Mouse (Mus musculus) lung, embryonic 14.5 days (tissue): ENCODE data around the gene Asf1b. TPM values are rescaled to one million over a fixed set of nuclear protein-coding genes. Genes with fewer than 3 reads are reported as not detected.
"Not testable (repeated sequence)": the region's sequence is repeated elsewhere in the genome, so short reads cannot be mapped to it uniquely, and the experiment has no call there.

Experiments
- ATAC-seq: fragments of 200-750 bp; cut with Nextera tagmentation; 2 replicates; pipeline ENCODE4 v1.8.0; 2017; ENCODE audit warnings: mild to moderate bottlenecking, moderate TSS enrichment, moderate library complexity; ENCODE audit not compliant: insufficient read depth
- DNase-seq: peaks from one replicate; pipeline ENCODE4 v3.0.0-alpha.2; 2015
- H3K27ac ChIP-seq: fragments of 300-500 bp; sonication (generic); 2 replicates; pipeline ENCODE4 v1.5.1; 2014; ENCODE audit warnings: low read depth, mild to moderate bottlenecking, moderate library complexity
- H3K27me3 ChIP-seq: fragments of 300-500 bp; sonication (generic); 2 replicates; pipeline ENCODE4 v1.6.1; 2014; ENCODE audit warnings: low read length, control low read depth; ENCODE audit not compliant: insufficient read depth
- H3K36me3 ChIP-seq: fragments of 300-500 bp; sonication (generic); 2 replicates; pipeline ENCODE4 v1.6.1; 2014; ENCODE audit warnings: control low read depth; ENCODE audit not compliant: insufficient read depth
- H3K4me1 ChIP-seq: fragments of 300-500 bp; sonication (generic); 2 replicates; pipeline ENCODE4 v1.6.1; 2014; ENCODE audit warnings: antibody characterized with exemption, control low read depth; ENCODE audit not compliant: insufficient read depth
- H3K4me2 ChIP-seq: fragments of 300-500 bp; sonication (generic); 2 replicates; pipeline ENCODE4 v1.6.1; 2014; ENCODE audit warnings: mild to moderate bottlenecking
- H3K4me3 ChIP-seq: fragments of 300-500 bp; sonication (generic); 2 replicates; pipeline ENCODE4 v1.5.1; 2014; ENCODE audit warnings: low read depth, low read length
- H3K9ac ChIP-seq: fragments of 300-500 bp; sonication (generic); 2 replicates; pipeline ENCODE4 v1.6.1; 2014
- H3K9me3 ChIP-seq: fragments of 300-500 bp; sonication (generic); 2 replicates; pipeline ENCODE4 v1.6.1; 2016; ENCODE audit warnings: low read depth, low read length, control low read depth
- CTCF ChIP-seq: IDR thresholded peaks from 2 replicates; pipeline ENCODE4 v1.5.1; 2016; ENCODE audit warnings: antibody characterized with exemption, low read depth
- WGBS: fragments of 180-500 bp; shearing (Covaris S2); extraction: QIAGEN DNeasy Blood & Tissue Kit; methylation state at CpG from one replicate; pipeline ENCODE4 v1.1.7; 2014; 5-methylcytosine and 5-hydroxymethylcytosine counted together
- polyA plus RNA-seq: library from polyadenylated mRNA; unstranded; fragments of >200 nt; fragmentation: Nextera tagmentation; extraction: Ambion mirVana; gene quantifications from 2 replicates; pipeline ENCODE4 v1.2.1, GENCODE M21; 2014

The Asf1b gene
- polyA plus RNA-seq, 1 experiment from 2014 or later: 88.9 TPM

DNA sequence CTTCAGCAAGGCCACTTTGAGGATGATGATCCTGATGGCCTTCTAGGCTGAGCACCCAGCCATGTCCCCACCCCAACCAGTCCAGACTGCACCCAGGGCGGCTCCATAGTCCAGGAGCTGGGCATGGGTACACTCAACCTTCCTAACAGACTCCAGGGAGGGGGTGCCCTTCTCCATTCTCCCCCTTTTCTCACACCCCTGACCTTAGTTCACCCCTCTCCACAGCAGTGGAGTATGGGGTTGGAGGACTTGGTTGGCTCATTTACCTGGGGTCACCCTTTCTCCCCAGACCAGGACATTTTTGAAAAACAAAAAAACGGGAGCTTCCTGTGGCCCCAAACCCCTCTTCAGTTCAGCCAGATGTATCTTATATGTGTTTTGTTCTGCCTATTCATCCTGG lies 44.5 kb downstream of the Asf1b start:
- no peak overlapping the region; the same call in 1 of the 2 replicates for H3K9ac ChIP-seq

DNA sequence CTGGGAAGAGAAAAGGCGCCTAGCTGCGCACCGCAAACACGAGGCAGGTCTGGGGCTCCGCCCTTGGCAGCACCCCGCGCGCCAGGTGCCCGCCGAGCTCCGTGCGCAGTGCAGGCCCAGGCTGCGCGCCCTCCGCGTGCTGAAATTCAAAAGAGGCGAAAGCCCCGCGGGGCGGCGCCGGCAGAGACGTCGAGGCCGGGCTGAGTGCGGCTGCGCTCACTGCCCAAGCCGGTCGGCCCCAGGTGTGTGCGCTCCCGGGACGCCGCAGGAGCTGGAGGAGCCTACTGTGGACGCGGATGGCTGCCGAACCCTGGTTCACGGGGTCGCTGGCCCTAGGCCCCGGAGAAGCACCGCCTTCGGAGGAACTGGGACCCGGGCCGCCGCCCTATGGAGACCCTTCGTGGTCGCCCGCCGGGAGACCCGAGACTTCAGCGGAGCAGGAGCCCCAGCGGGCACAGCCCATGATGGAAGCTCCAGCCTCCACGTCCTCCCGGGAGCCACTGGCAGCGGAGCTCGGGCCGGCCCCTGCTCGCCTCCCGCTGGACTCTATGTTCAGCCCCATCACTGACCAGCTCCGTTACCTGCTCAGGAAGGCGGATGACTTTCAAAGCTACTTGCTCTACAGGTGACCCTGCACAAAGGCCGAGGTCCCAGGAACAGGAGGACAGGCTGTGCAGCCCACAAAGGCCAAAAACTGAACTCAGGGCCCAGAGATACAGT lies 46.1 kb downstream of the Asf1b start, which contains the start of gene 1700067K01Rik:
Gene 1700067K01Rik (plus strand): TSS at position 222 of the 720 bp plus-strand sequence.
- Histone ChIP-seq H3K36me3 (peaks cover 34% of the 10 kb centered on the region), H3K4me3 (0 out of 2 replicates have a peak within 1 kb of the TSS, but pooled peaks have one; percentile 17), H3K4me1 (peaks cover 6% of the 10 kb centered on the region; the same call in 1 of the 2 replicates), H3K9me3 (no peaks in the 10 kb centered on the region), H3K27me3 (0 out of 2 replicates have a peak, but pooled peaks cover 3% of the 10 kb centered on the region), H3K4me2 (peak within 1 kb of the TSS; percentile 35), H3K9ac (no peak within 1 kb of the TSS; the same call in 1 of the 2 replicates), H3K27ac (0 out of 2 replicates have a peak within 1 kb of the TSS, but pooled peaks have one; percentile 24)
- WGBS: 36% methylated on average over 61 of the region's 61 CpGs
- no peak for TF ChIP-seq CTCF
- DNase-seq: peak; percentile 35
- ATAC-seq: no peak

More for the DNA sequence above, 44.5 kb downstream of the Asf1b start:
- Histone ChIP-seq H3K4me2 (peak overlapping the region; percentile 89; the same call in 1 of the 2 replicates), H3K36me3 (peaks cover 39% of the 10 kb centered on the region), H3K4me1 (peaks cover 6% of the 10 kb centered on the region), H3K4me3 (peak overlapping the region; percentile 85), H3K9me3 (no peaks in the 10 kb centered on the region), H3K27me3 (0 out of 2 replicates have a peak, but pooled peaks cover 3% of the 10 kb centered on the region), H3K27ac (no peak overlapping the region)
- WGBS: 84% methylated on average over 2 of the region's 2 CpGs
- no peak for TF ChIP-seq CTCF
- no peak for DNase-seq
- no peak for ATAC-seq

GRCm38 (mm10) chr8:84002957-84003611 lies 47.8 kb downstream of the Asf1b start:
- Histone ChIP-seq H3K27ac (no peak overlapping the region), H3K9me3 (no peaks in the 10 kb centered on the region), H3K36me3 (peaks cover 34% of the 10 kb centered on the region), H3K4me2 (no peak overlapping the region), H3K4me3 (no peak overlapping the region), H3K4me1 (peaks cover 6% of the 10 kb centered on the region; the same call in 1 of the 2 replicates), H3K9ac (no peak overlapping the region), H3K27me3 (0 out of 2 replicates have a peak, but pooled peaks cover 3% of the 10 kb centered on the region)
- 69% methylated on average over 12 of the region's 12 CpGs for WGBS
- ATAC-seq: no peak
- DNase-seq: no peak
- no peak for TF ChIP-seq CTCF

- Histone ChIP-seq H3K4me3 (peak overlapping the region; percentile 45), H3K27ac (0 out of 2 replicates have a peak overlapping the region, but pooled peaks have one; percentile 10), H3K27me3 (0 out of 2 replicates have a peak, but pooled peaks cover 3% of the 10 kb centered on the region), H3K4me2 (peak overlapping the region; percentile 75), H3K4me1 (peaks cover 6% of the 10 kb centered on the region; the same call in 1 of the 2 replicates), H3K36me3 (peaks cover 34% of the 10 kb centered on the region), H3K9ac (peak overlapping the region; percentile 58; the same call in 1 of the 2 replicates), H3K9me3 (no peaks in the 10 kb centered on the region)
- DNase-seq: no peak
- ATAC-seq: no peak
- no peak for TF ChIP-seq CTCF
- 65% methylated on average over 6 of the region's 6 CpGs for WGBS
Observed at GRCm38 (mm10) chr8:84003612-84004246, 48.4 kb downstream of the Asf1b start.

GRCm38 (mm10) chr8:84004533-84005201 lies 49.4 kb downstream of the Asf1b start:
- peak overlapping the region; percentile 58 for H3K9ac ChIP-seq
- peaks cover 26% of the 10 kb centered on the region for H3K36me3 ChIP-seq
- TF ChIP-seq CTCF: no peak
- peak overlapping the region; percentile 75 for H3K4me2 ChIP-seq
- no peaks in the 10 kb centered on the region for H3K9me3 ChIP-seq
- DNase-seq: peak; percentile 98
- no peaks in the 10 kb centered on the region for H3K4me1 ChIP-seq
- under 1% methylated on average over 30 of the region's 30 CpGs for WGBS
- 0 out of 2 replicates have a peak, but pooled peaks cover 3% of the 10 kb centered on the region for H3K27me3 ChIP-seq
- H3K4me3 ChIP-seq: peak overlapping the region; percentile 45
- peak; percentile 80 for ATAC-seq
- peak overlapping the region; percentile 86 for H3K27ac ChIP-seq

DNA sequence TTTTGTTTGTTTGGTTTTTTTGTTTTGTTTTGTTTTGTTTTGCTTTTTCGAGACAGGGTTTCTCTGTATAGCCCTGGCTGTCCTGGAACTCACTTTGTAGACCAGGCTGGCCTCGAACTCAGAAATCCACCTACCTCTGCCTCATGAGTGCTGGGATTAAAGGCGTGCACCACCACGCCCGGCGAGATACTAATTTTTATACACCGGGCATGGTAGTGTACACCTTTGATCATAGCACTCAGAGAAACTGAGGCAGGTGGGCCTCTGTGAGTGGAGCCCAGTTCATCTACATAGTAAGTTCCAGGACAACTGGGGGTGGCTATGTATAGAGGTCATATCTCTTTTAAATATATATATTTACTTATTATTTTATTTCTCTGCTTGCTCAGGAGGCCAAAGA lies 50.2 kb downstream of the Asf1b start:
- Histone ChIP-seq H3K4me2 (peak overlapping the region; percentile 75), H3K36me3 (peaks cover 18% of the 10 kb centered on the region)
- not testable (repeated sequence) for DNase-seq, H3K27ac ChIP-seq, H3K4me3 ChIP-seq, ATAC-seq, H3K27me3 ChIP-seq, H3K4me1 ChIP-seq, H3K9ac ChIP-seq, H3K9me3 ChIP-seq
- WGBS: 93% methylated on average over 7 of the region's 7 CpGs
